Mouse (Mus musculus): ENCODE measurements around the gene Hoxd4. TPM values are rescaled to one million over a fixed set of nuclear protein-coding genes. Genes with fewer than 3 reads are reported as not detected.
A peak's percentile ranks its signal among the peaks of the same experiment; 100 is the strongest.

The Hoxd4 gene
- total RNA-seq, 1 experiment = 0.94 TPM

DNA sequence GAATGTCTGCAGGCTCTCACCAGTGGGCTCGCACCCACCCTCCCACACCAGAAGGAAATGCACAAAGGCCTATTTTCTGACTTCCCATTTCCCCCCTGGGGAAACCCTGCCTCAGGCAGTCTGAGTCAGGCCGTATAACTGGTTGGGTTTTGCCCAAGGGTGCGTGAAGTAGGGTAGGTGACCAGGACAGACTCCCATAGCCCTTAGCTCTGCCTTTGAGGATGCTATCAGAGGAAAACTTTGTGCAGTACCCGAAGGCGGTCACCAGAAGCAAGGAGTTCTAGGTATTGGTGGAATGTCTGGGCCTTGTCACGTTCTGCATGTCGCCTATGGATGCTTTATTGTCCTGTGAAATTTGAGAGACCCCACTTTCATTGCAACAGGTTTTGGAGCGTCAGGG lies 11.2 kb downstream of the Hoxd4 start:
- Histone ChIP-seq H3K9me3 (ENCODE audit: control insufficient read depth, insufficient read depth, low read depth, low read length) (no peaks in the 10 kb centered on the region), H3K36me3 (ENCODE audit: control insufficient read depth, insufficient read depth, low read length, poor library complexity, severe bottlenecking) (no peaks in the 10 kb centered on the region), H3K9ac (ENCODE audit: insufficient read depth, low read depth, low read length, poor library complexity, severe bottlenecking) (no peak overlapping the region), H3K4me1 (ENCODE audit: control insufficient read depth in 2 of 2, insufficient read depth in 2 of 2, low read length in 2 of 2, poor library complexity in 1 of 2) (peaks cover 0 to 12% of the 10 kb centered on the region in 2 experiments; a peak in 1 of 4 replicates), H3K4me3 (ENCODE audit: insufficient read depth in 1 of 2, low read depth in 1 of 2, low read length in 2 of 2, poor library complexity in 1 of 2, severe bottlenecking in 1 of 2) (no peak overlapping the region), H3K27ac (ENCODE audit: insufficient read depth, low read depth, low read length, poor library complexity, severe bottlenecking) (no peak overlapping the region)
- TF ChIP-seq HCFC1 (IDR thresholded peaks at IDR 0.05; ENCODE audit: borderline replicate concordance, insufficient read depth, low read length) (no peak), CHD2 (IDR thresholded peaks at IDR 0.05; ENCODE audit: low read depth, low read length) (no peak), ZC3H11A (IDR thresholded peaks at IDR 0.05; ENCODE audit: borderline replicate concordance, low read depth, low read length) (no peak), ZNF384 (IDR thresholded peaks at IDR 0.05; ENCODE audit: low read depth, low read length) (no peak), MAFK (IDR thresholded peaks at IDR 0.05; ENCODE audit: insufficient read depth, low read depth, low read length) (no peak)
- DNase-seq (ENCODE audit: low read depth, low spot score) = no peak
- in situ Hi-C loops (cut with MboI; ENCODE audit: low sequenced_read_pairs in 2 of 2, unreplicated experiment in 2 of 2) = loop anchor here (25.0 kb wide), 2 partner anchors 589 to 864 kb away; no protein-coding TSS in a partner anchor

DNA sequence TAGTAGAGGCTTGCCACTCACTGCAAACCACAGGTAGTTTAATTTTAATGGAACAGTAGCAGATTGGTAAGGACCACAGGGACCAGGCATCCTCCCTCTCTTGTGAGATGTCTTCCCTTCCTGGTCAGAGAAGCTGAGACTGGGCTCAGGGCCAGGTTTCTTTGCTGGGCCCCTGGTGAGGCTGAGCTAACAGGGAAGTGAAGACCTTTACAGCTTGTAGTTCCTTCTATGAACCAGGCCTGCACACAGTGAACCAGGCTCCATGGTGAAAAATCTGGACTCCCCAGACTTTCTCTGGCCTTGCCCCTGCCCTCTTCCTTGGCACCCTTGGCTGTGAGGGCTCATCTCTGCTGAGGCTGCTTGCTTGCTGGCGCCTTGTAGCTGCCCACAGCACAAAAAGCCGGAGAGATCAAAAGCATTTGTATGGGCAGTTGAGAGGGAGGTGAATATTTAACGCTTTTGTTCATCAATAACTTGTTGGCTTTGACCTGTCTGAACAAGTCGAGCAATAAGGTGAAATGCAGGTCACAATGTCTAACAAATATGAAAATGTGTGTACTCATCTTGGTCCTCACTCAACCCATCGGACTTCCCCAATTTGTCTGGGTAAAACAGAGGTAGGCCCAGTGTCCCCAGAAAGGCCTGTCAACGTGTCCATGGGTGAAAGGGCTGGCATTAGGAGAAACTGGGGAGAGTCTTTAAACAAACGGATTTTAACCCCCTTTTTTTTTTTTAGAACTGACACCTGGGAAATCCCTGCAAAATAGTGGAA lies 12.7 kb downstream of the Hoxd4 start:
- in situ Hi-C loops (cut with MboI; ENCODE audit: low sequenced_read_pairs in 2 of 2, unreplicated experiment in 2 of 2) = loop anchor here (25.0 kb wide), 2 partner anchors 588 to 863 kb away; no protein-coding TSS in a partner anchor
- no peak overlapping the region for H3K9ac ChIP-seq (ENCODE audit: insufficient read depth, low read depth, low read length, poor library complexity, severe bottlenecking)
- DNase-seq (ENCODE audit: low read depth, low spot score) = no peak
- H3K4me3 ChIP-seq (ENCODE audit: insufficient read depth in 1 of 2, low read depth in 1 of 2, low read length in 2 of 2, poor library complexity in 1 of 2, severe bottlenecking in 1 of 2) = no peak overlapping the region
- H3K4me1 ChIP-seq (ENCODE audit: control insufficient read depth in 2 of 2, insufficient read depth in 2 of 2, low read length in 2 of 2, poor library complexity in 1 of 2) = peaks cover 0 to 12% of the 10 kb centered on the region in 2 experiments; a peak in 1 of 4 replicates
- no peaks in the 10 kb centered on the region for H3K9me3 ChIP-seq (ENCODE audit: control insufficient read depth, insufficient read depth, low read depth, low read length)
- no peak for TF ChIP-seq HCFC1 (IDR thresholded peaks at IDR 0.05; ENCODE audit: borderline replicate concordance, insufficient read depth, low read length)
- no peak for TF ChIP-seq MAFK (IDR thresholded peaks at IDR 0.05; ENCODE audit: insufficient read depth, low read depth, low read length)
- TF ChIP-seq ZC3H11A (IDR thresholded peaks at IDR 0.05; ENCODE audit: borderline replicate concordance, low read depth, low read length) = no peak
- no peak for TF ChIP-seq CHD2 (IDR thresholded peaks at IDR 0.05; ENCODE audit: low read depth, low read length)
- TF ChIP-seq ZNF384 (IDR thresholded peaks at IDR 0.05; ENCODE audit: low read depth, low read length) = no peak
- H3K36me3 ChIP-seq (ENCODE audit: control insufficient read depth, insufficient read depth, low read length, poor library complexity, severe bottlenecking) = no peaks in the 10 kb centered on the region
- H3K27ac ChIP-seq (ENCODE audit: insufficient read depth, low read depth, low read length, poor library complexity, severe bottlenecking) = no peak overlapping the region

DNA sequence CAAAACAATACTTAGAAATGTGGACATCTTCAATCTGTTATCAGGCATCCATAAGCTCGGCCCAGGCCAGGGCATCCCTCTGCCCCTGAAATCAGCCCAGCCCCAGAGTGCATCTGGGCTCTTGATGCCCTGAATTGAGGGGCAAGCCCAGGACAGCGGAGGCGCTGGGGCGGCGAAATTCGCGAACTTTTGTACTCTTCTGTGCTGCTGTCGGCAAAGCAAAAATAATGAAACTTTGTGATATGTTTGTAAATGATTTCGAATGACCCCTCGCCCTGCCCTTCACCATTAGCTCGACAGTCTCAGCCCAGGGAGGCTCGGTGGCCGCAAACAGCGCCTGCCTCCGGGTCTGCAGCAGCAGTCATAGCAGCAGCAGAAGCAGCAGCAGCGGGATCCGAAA lies 13.4 kb downstream of the Hoxd4 start:
- Histone ChIP-seq H3K4me3 (ENCODE audit: insufficient read depth in 1 of 2, low read depth in 1 of 2, low read length in 2 of 2, poor library complexity in 1 of 2, severe bottlenecking in 1 of 2) (no peak overlapping the region), H3K36me3 (ENCODE audit: control insufficient read depth, insufficient read depth, low read length, poor library complexity, severe bottlenecking) (no peaks in the 10 kb centered on the region), H3K27ac (ENCODE audit: insufficient read depth, low read depth, low read length, poor library complexity, severe bottlenecking) (no peak overlapping the region), H3K4me1 (ENCODE audit: control insufficient read depth in 2 of 2, insufficient read depth in 2 of 2, low read length in 2 of 2, poor library complexity in 1 of 2) (peaks cover 0 to 7% of the 10 kb centered on the region in 2 experiments; a peak in 1 of 4 replicates), H3K9ac (ENCODE audit: insufficient read depth, low read depth, low read length, poor library complexity, severe bottlenecking) (no peak overlapping the region), H3K9me3 (ENCODE audit: control insufficient read depth, insufficient read depth, low read depth, low read length) (no peaks in the 10 kb centered on the region)
- TF ChIP-seq HCFC1 (IDR thresholded peaks at IDR 0.05; ENCODE audit: borderline replicate concordance, insufficient read depth, low read length) (no peak), CHD2 (IDR thresholded peaks at IDR 0.05; ENCODE audit: low read depth, low read length) (no peak), MAFK (IDR thresholded peaks at IDR 0.05; ENCODE audit: insufficient read depth, low read depth, low read length) (no peak)
- no peak for DNase-seq (ENCODE audit: low read depth, low spot score)
- in situ Hi-C loops (cut with MboI; ENCODE audit: low sequenced_read_pairs in 2 of 2, unreplicated experiment in 2 of 2) = no loop called here

DNA sequence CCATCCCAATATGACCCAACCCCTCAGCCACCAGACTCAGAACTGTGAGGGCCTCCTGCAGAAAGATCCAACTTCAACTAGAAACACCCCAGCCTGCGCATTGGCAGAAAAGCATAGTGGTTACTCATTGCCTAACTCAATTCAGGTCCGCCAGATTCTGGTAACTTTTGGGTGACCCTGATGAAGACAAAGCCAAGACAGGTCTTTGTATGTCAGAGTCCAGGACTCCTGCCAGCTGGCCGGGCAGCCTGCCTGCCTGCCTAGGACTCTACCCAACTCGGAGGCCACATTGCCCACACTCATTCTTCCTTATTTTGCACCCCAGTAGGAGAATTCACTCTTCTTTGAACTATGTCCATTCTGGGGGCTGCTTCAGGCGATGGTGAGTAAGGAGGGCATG lies 14.8 kb downstream of the Hoxd4 start, which contains the start of gene Gm28230:
Gene Gm28230 (plus strand): TSS at position 178 of the 400 bp plus-strand sequence.
- Histone ChIP-seq H3K36me3 (ENCODE audit: control insufficient read depth, insufficient read depth, low read length, poor library complexity, severe bottlenecking) (no peaks in the 10 kb centered on the region), H3K9ac (ENCODE audit: insufficient read depth, low read depth, low read length, poor library complexity, severe bottlenecking) (no peak within 1 kb of the TSS), H3K4me1 (ENCODE audit: control insufficient read depth in 2 of 2, insufficient read depth in 2 of 2, low read length in 2 of 2, poor library complexity in 1 of 2) (peaks cover 0 to 4% of the 10 kb centered on the region in 2 experiments; a peak in 1 of 4 replicates), H3K9me3 (ENCODE audit: control insufficient read depth, insufficient read depth, low read depth, low read length) (no peaks in the 10 kb centered on the region), H3K4me3 (ENCODE audit: insufficient read depth in 1 of 2, low read depth in 1 of 2, low read length in 2 of 2, poor library complexity in 1 of 2, severe bottlenecking in 1 of 2) (peak within 1 kb of the TSS; percentile 42 to 60), H3K27ac (ENCODE audit: insufficient read depth, low read depth, low read length, poor library complexity, severe bottlenecking) (no peak within 1 kb of the TSS)
- no peak for TF ChIP-seq HCFC1 (IDR thresholded peaks at IDR 0.05; ENCODE audit: borderline replicate concordance, insufficient read depth, low read length)
- TF ChIP-seq ZNF384 (IDR thresholded peaks at IDR 0.05; ENCODE audit: low read depth, low read length) = no peak
- TF ChIP-seq CHD2 (IDR thresholded peaks at IDR 0.05; ENCODE audit: low read depth, low read length) = no peak
- no peak for TF ChIP-seq ZC3H11A (IDR thresholded peaks at IDR 0.05; ENCODE audit: borderline replicate concordance, low read depth, low read length)
- TF ChIP-seq MAFK (IDR thresholded peaks at IDR 0.05; ENCODE audit: insufficient read depth, low read depth, low read length) = no peak
- in situ Hi-C loops (cut with MboI; ENCODE audit: low sequenced_read_pairs in 2 of 2, unreplicated experiment in 2 of 2) = no loop called here
- DNase-seq (ENCODE audit: low read depth, low spot score) = no peak
